Comparison of ENCODE assay signal across 8 mouse cellular contexts in the genomic region with DNA sequence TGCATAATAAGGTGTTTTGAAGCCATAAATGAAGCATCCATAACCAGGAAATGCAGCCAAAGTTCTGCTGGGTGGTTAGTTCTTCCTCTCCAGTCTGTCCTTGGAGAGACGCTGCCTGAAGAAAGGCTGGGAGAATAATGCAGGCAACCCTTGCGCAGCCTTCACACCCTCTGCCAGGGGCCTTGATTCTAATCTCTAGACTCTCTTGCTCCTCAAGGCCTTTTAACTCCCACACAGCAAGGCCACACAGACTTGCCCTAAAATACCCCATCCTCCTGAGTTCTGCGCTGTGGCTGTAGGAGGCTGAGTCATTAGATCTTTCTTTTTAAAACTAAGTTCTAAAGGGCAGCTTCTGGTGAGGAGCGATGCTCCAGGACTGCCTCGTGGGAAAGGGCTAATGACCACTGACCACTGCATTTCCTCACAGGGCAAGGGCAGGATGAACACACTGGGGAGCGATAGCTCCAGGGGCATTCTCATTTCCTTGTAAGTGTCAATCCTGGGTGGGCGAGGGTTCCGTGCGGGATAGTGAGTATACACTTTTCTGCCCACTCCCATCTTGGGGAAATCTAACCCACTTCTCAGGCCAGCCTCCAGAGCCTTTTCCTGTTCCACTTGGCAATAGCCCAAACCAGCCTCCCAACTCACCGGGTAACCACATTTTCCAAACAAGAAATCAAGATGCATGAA. TPM values are rescaled to one million over a fixed set of nuclear protein-coding genes. Genes with fewer than 3 reads are reported as not detected.
A peak's percentile ranks its signal among the peaks of the same experiment; 100 is the strongest.
DNase-seq lines count a peak whose midpoint lies in the region; ATAC-seq lines count a peak whose summit lies in the region.

No protein-coding gene starts in this region.

- H3K4me1 ChIP-seq in liver, embryonic 15.5 days (replicated peaks): peaks cover 46% of the 10 kb centered on the region
- H3K4me1 ChIP-seq in midbrain, embryonic 10.5 days: peaks cover 39% of the 10 kb centered on the region

- no peaks in the 10 kb centered on the region for H3K9me3 ChIP-seq in liver, embryonic 15.5 days (replicated peaks)
- H3K9me3 ChIP-seq in midbrain, embryonic 10.5 days (replicated peaks): no peaks in the 10 kb centered on the region

- no peak overlapping the region for H3K4me3 ChIP-seq in liver, embryonic 15.5 days (replicated peaks)
- H3K4me3 ChIP-seq in midbrain, embryonic 10.5 days: no peak overlapping the region

- peak overlapping the region; percentile 89 for H3K27ac ChIP-seq in liver, embryonic 15.5 days (replicated peaks)
- no peak overlapping the region for H3K27ac ChIP-seq in midbrain, embryonic 10.5 days (replicated peaks)

- H3K4me2 ChIP-seq in liver, embryonic 15.5 days: peak overlapping the region; percentile 98

- intact Hi-C loops in left cerebral cortex, postnatal 25 days (cut with DNase I): no loop called here

- no peak overlapping the region for H3K9ac ChIP-seq in liver, embryonic 15.5 days

- no peak for ATAC-seq in liver, embryonic 15.5 days (ENCODE audit: insufficient read depth)

- 67% methylated on average over 10 of the region's 10 CpGs for WGBS in liver, embryonic 15.5 days (ENCODE audit: insufficient replicate concordance)
- WGBS in midbrain, embryonic 10.5 days: 85% methylated on average over 10 of the region's 10 CpGs

- peak; percentile 7 to 12 for DNase-seq in left cerebral cortex, adult 18-20 months (ENCODE audit: low spot score in 2 of 2)
- no peak for DNase-seq in left cerebral cortex, postnatal 25 days (ENCODE audit: low spot score in 2 of 2)
- peak; percentile 70 to 73 for DNase-seq in adrenal gland, postnatal 36 days
- DNase-seq in induced T-regulatory cell, adult 2 months (ENCODE audit: low read depth): peak; percentile 77
- DNase-seq in midbrain, embryonic 10.5 days (ENCODE audit: low spot score): no peak
- no peak for DNase-seq in right cerebral cortex, postnatal 25 days
- DNase-seq in urinary bladder, postnatal 36 days (ENCODE audit: low spot score in 2 of 2): no peak

- peaks cover 6% of the 10 kb centered on the region; the same call in 1 of the 2 replicates for H3K36me3 ChIP-seq in liver, embryonic 15.5 days (replicated peaks)
- no peaks in the 10 kb centered on the region for H3K36me3 ChIP-seq in midbrain, embryonic 10.5 days

- H3K27me3 ChIP-seq in liver, embryonic 15.5 days: no peaks in the 10 kb centered on the region
- H3K27me3 ChIP-seq in midbrain, embryonic 10.5 days (ENCODE audit: low read depth, poor library complexity, severe bottlenecking): peaks cover 8% of the 10 kb centered on the region; the same call in 1 of the 2 replicates

RNA-seq across cellular contexts. Expression of a gene that starts 7.6 kb away (rescaled TPM):
- 100 to 1,000 TPM; 137 to 141 TPM for total RNA-seq in left cerebral cortex, adult 18-20 months (2021)
- 100 to 1,000 TPM; 115 to 138 TPM for total RNA-seq in left cerebral cortex, postnatal 25 days (2021)
- total RNA-seq in adrenal gland, postnatal 36 days (2021): 100 to 1,000 TPM; 311 to 416 TPM
- 140 and 174 TPM in 2 replicates for polyA plus RNA-seq in liver, embryonic 15.5 days (2015; fragmentation: Nextera tagmentation; extraction: Ambion mirVana)
- polyA plus RNA-seq in midbrain, embryonic 10.5 days (2016; fragmentation: Nextera tagmentation; extraction: Ambion mirVana): 307 and 309 TPM in 2 replicates

Comparison
In these comparisons a context has a peak if more than half of its experiments do, and no peak if none do; other contexts are left out.
1. DNase-seq: peak in left cerebral cortex, adult 18-20 months (2 of 2), adrenal gland, postnatal 36 days (2 of 2) and induced T-regulatory cell, adult 2 months (single experiment); none in left cerebral cortex, postnatal 25 days (0 of 2), midbrain, embryonic 10.5 days (single experiment), right cerebral cortex, postnatal 25 days (single experiment) and urinary bladder, postnatal 36 days (0 of 2).